9 mouse cellular contexts compared by ENCODE assay signal in the genomic region with DNA sequence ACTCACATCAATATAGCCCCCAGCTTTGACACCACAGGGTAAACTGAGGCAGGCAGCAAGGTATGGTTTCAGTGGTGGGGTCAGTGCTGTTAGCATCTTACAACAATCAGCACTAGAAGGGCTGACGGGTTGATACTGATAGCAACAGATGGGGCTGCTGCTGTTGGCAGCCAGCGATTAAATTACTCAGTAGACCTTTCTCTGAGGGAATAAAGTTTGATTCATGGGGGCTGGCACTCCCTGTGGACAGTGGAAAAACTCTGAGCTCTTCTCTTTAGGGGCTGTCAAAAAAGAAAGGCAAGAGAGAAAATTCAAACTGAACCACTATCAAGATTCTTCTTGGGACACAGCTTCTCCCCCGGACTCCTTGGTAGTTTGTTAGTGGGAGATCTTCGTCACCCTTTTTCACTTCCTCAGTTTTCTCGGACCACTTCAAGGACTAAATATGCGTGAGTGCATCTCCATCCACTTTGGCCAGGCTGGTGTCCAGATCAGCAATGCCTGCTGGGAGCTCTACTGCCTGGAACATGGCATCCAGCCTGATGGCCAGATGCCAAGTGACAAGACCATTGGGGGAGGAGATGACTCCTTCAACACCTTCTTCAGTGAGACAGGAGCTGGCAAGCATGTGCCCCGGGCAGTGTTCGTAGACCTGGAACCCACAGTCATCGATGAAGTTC. TPM values are rescaled to one million over a fixed set of nuclear protein-coding genes. Genes with fewer than 3 reads are reported as not detected.
DNase-seq lines count a peak whose midpoint lies in the region.
"Had no signal": no experiment of that assay in that cellular context is flagged by ENCODE, and none has a peak within 500 bp of the region (broad histone marks: within the 10 kb centered on the region; RNA-seq: fewer than 3 reads in every experiment).

No protein-coding gene starts in this region.

- peak; percentile 23 to 35 for DNase-seq in cerebellum, adult 18-20 months
- peak; percentile 59 to 64 for DNase-seq in cerebellum, postnatal 10 days
- peak; percentile 89 for DNase-seq in heart, adult 11 months
- peak; percentile 20 for DNase-seq in heart, postnatal 4 days
- DNase-seq in kidney, adult 9 months: peak; percentile 26
- DNase-seq in kidney, postnatal 36 days: peak; percentile 6 to 12

RNA-seq across cellular contexts. Expression of gene Fam228b, which starts 12.8 kb away (rescaled TPM):
- 1 to 10 TPM; 4.3 to 5.0 TPM for total RNA-seq in heart, postnatal 4 days (2021)

RNA-seq across cellular contexts. Expression of gene Pfn4, which starts 13.0 kb away (rescaled TPM):
- total RNA-seq in heart, postnatal 4 days (2021): 1 to 10 TPM; 3.2 to 3.7 TPM

RNA-seq across cellular contexts. Expression of gene Sf3b6, which starts 35.5 kb away (rescaled TPM):
- 10 to 100 TPM; 69.2 to 70.5 TPM for total RNA-seq in heart, postnatal 4 days (2021)

RNA-seq across cellular contexts. Expression of gene Fam228a, which starts 43.6 kb away (rescaled TPM):
- not detected for total RNA-seq in heart, postnatal 4 days (2021)
- total RNA-seq: gastrocnemius, postnatal 36 days; heart, adult 2 months; heart, postnatal 36 days had no signal

RNA-seq across cellular contexts. Expression of gene Fkbp1b, which starts 59.5 kb away (rescaled TPM):
- total RNA-seq in heart, postnatal 4 days (2021): 1 to 10 TPM; 4.0 to 8.8 TPM

Comparison
In these comparisons a context has a peak if more than half of its experiments do, and no peak if none do; other contexts are left out.
1. Peak in every context shown above with its lines: DNase-seq.
2. DNase-seq: peak in every context shown above with its lines; median percentile 89 in heart, adult 11 months; 62 in cerebellum, postnatal 10 days; 29 in cerebellum, adult 18-20 months; 26 in kidney, adult 9 months; 20 in heart, postnatal 4 days; 9 in kidney, postnatal 36 days.